Mouse (Mus musculus) stomach, embryonic 15.5 days (tissue): ENCODE measurements around the gene Insl5. TPM values are rescaled to one million over a fixed set of nuclear protein-coding genes. Genes with fewer than 3 reads are reported as not detected.
A peak's percentile ranks its signal among the peaks of the same experiment; 100 is the strongest.

ENCODE experiments used
- ATAC-seq: fragments of 200-750 bp; cut with Nextera tagmentation; 2 replicates; pipeline ENCODE4 v1.8.0; 2017; ENCODE audit warnings: low read depth, moderate number of reproducible peaks, moderate TSS enrichment; ENCODE audit not compliant: insufficient read depth, low FRiP score
- H3K27ac ChIP-seq: fragments of 300-500 bp; sonication (generic); 2 replicates; pipeline ENCODE4 v1.5.1; 2015; ENCODE audit warnings: mild to moderate bottlenecking, inconsistent platforms
- H3K27me3 ChIP-seq: fragments of 300-500 bp; sonication (generic); replicated peaks from 2 replicates; pipeline ENCODE4 v1.6.1; 2015; ENCODE audit warnings: inconsistent platforms
- H3K36me3 ChIP-seq: fragments of 300-500 bp; sonication (generic); 2 replicates; pipeline ENCODE4 v1.6.1; 2015; ENCODE audit warnings: inconsistent platforms
- H3K4me1 ChIP-seq: fragments of 300-500 bp; sonication (generic); 2 replicates; pipeline ENCODE4 v1.6.1; 2015; ENCODE audit warnings: inconsistent platforms
- H3K4me2 ChIP-seq: fragments of 300-500 bp; sonication (generic); 2 replicates; pipeline ENCODE4 v1.6.1; 2015; ENCODE audit warnings: mild to moderate bottlenecking, inconsistent platforms
- H3K4me3 ChIP-seq: fragments of 300-500 bp; sonication (generic); replicated peaks from 2 replicates; pipeline ENCODE4 v1.5.1; 2015; ENCODE audit warnings: inconsistent platforms
- H3K9ac ChIP-seq: fragments of 300-500 bp; sonication (generic); 2 replicates; pipeline ENCODE4 v1.6.1; 2015; ENCODE audit warnings: inconsistent platforms
- H3K9me3 ChIP-seq: fragments of 300-500 bp; sonication (generic); 2 replicates; pipeline ENCODE4 v1.6.1; 2016; ENCODE audit warnings: inconsistent platforms
- WGBS: fragments of 180-500 bp; shearing (Covaris S2); methylation state at CpG from one replicate; pipeline ENCODE4 v1.1.7; 2015; 5-methylcytosine and 5-hydroxymethylcytosine counted together
- polyA plus RNA-seq: library from polyadenylated mRNA; unstranded; fragments of >200 nt; fragmentation: Nextera tagmentation; extraction: Ambion mirVana; gene quantifications from 2 replicates; pipeline ENCODE4 v1.2.1, GENCODE M21; 2015

The Insl5 gene
- polyA plus RNA-seq, 1 experiment from 2014 or later = not detected

GRCm38 (mm10) chr4:102987756-102988155 lies 38.9 kb downstream of the Insl5 start:
- Histone ChIP-seq H3K4me3 (no peak overlapping the region), H3K27ac (no peak overlapping the region), H3K9ac (no peak overlapping the region), H3K4me1 (no peaks in the 10 kb centered on the region), H3K4me2 (no peak overlapping the region), H3K27me3 (no peaks in the 10 kb centered on the region), H3K36me3 (no peaks in the 10 kb centered on the region), H3K9me3 (no peaks in the 10 kb centered on the region)
- no peak for ATAC-seq
- 75% methylated on average over 2 of the region's 2 CpGs for WGBS

GRCm38 (mm10) chr4:102987325-102987724 lies 39.3 kb downstream of the Insl5 start:
- no peaks in the 10 kb centered on the region for H3K4me1 ChIP-seq
- H3K27me3 ChIP-seq = no peaks in the 10 kb centered on the region
- H3K4me3 ChIP-seq = no peak overlapping the region
- no peak overlapping the region for H3K9ac ChIP-seq
- H3K9me3 ChIP-seq = no peaks in the 10 kb centered on the region
- WGBS = 61% methylated on average over 4 of the region's 4 CpGs
- no peak overlapping the region for H3K27ac ChIP-seq
- no peak for ATAC-seq
- H3K4me2 ChIP-seq = no peak overlapping the region
- H3K36me3 ChIP-seq = no peaks in the 10 kb centered on the region

GRCm38 (mm10) chr4:102986917-102987316 lies 39.7 kb downstream of the Insl5 start:
- no peak overlapping the region for H3K4me3 ChIP-seq
- no peaks in the 10 kb centered on the region for H3K27me3 ChIP-seq
- no peak for ATAC-seq
- no peaks in the 10 kb centered on the region for H3K4me1 ChIP-seq
- no peaks in the 10 kb centered on the region for H3K9me3 ChIP-seq
- no peak overlapping the region for H3K4me2 ChIP-seq
- H3K9ac ChIP-seq = no peak overlapping the region
- WGBS = 3% methylated on average over 2 of the region's 2 CpGs
- no peaks in the 10 kb centered on the region for H3K36me3 ChIP-seq
- no peak overlapping the region for H3K27ac ChIP-seq

- 74% methylated on average over 7 of the region's 7 CpGs for WGBS
- Histone ChIP-seq H3K9me3 (no peaks in the 10 kb centered on the region), H3K27me3 (no peaks in the 10 kb centered on the region), H3K27ac (no peak overlapping the region), H3K4me1 (no peaks in the 10 kb centered on the region), H3K4me2 (no peak overlapping the region), H3K9ac (no peak overlapping the region), H3K36me3 (no peaks in the 10 kb centered on the region), H3K4me3 (no peak overlapping the region)
- ATAC-seq = no peak
Measured at GRCm38 (mm10) chr4:102986173-102986572, 40.5 kb downstream of the Insl5 start.

- Histone ChIP-seq H3K9ac (no peak overlapping the region), H3K27me3 (no peaks in the 10 kb centered on the region), H3K4me2 (no peak overlapping the region), H3K4me1 (peaks cover 4% of the 10 kb centered on the region; the same call in 1 of the 2 replicates), H3K36me3 (no peaks in the 10 kb centered on the region), H3K27ac (no peak overlapping the region), H3K9me3 (no peaks in the 10 kb centered on the region), H3K4me3 (no peak overlapping the region)
- no peak for ATAC-seq
- 73% methylated on average over 8 of the region's 8 CpGs for WGBS
Measured at GRCm38 (mm10) chr4:102981709-102982108, 44.9 kb downstream of the Insl5 start.

- H3K27me3 ChIP-seq = no peaks in the 10 kb centered on the region
- no peak overlapping the region for H3K27ac ChIP-seq
- H3K9me3 ChIP-seq = no peaks in the 10 kb centered on the region
- no peak overlapping the region for H3K9ac ChIP-seq
- H3K4me1 ChIP-seq = peaks cover 4% of the 10 kb centered on the region; the same call in 1 of the 2 replicates
- 58% methylated on average over 5 of the region's 5 CpGs for WGBS
- H3K4me2 ChIP-seq = peak overlapping the region; percentile 53; the same call in 1 of the 2 replicates
- H3K36me3 ChIP-seq = no peaks in the 10 kb centered on the region
- no peak overlapping the region for H3K4me3 ChIP-seq
- no peak for ATAC-seq
Measured at GRCm38 (mm10) chr4:102979385-102979784, 47.3 kb downstream of the Insl5 start.

GRCm38 (mm10) chr4:102978440-102978839 lies 48.2 kb downstream of the Insl5 start, which contains the start of gene Tctex1d1:
TSS of gene Tctex1d1 (plus strand) at chr4:102978606.
- no peaks in the 10 kb centered on the region for H3K27me3 ChIP-seq
- no peaks in the 10 kb centered on the region for H3K36me3 ChIP-seq
- no peak within 1 kb of the TSS for H3K27ac ChIP-seq
- H3K4me3 ChIP-seq = peak within 1 kb of the TSS; percentile 23
- H3K4me1 ChIP-seq = peaks cover 4% of the 10 kb centered on the region; the same call in 1 of the 2 replicates
- ATAC-seq = no peak; the same call in 1 of the 2 replicates
- H3K4me2 ChIP-seq = peak within 1 kb of the TSS; percentile 53
- no peaks in the 10 kb centered on the region for H3K9me3 ChIP-seq
- 3% methylated on average over 13 of the region's 13 CpGs for WGBS
- H3K9ac ChIP-seq = no peak within 1 kb of the TSS

- Histone ChIP-seq H3K4me1 (peaks cover 4% of the 10 kb centered on the region; the same call in 1 of the 2 replicates), H3K4me2 (peak overlapping the region; percentile 53), H3K36me3 (no peaks in the 10 kb centered on the region), H3K27me3 (no peaks in the 10 kb centered on the region), H3K4me3 (no peak overlapping the region), H3K27ac (no peak overlapping the region), H3K9me3 (no peaks in the 10 kb centered on the region), H3K9ac (no peak overlapping the region)
- WGBS = 11% methylated on average over 16 of the region's 16 CpGs
- no peak for ATAC-seq
Measured at GRCm38 (mm10) chr4:102977778-102978321, 48.8 kb downstream of the Insl5 start.

GRCm38 (mm10) chr4:102976290-102977275 lies 50.1 kb downstream of the Insl5 start:
- no peak overlapping the region for H3K4me2 ChIP-seq
- no peak overlapping the region for H3K4me3 ChIP-seq
- H3K36me3 ChIP-seq = no peaks in the 10 kb centered on the region
- no peaks in the 10 kb centered on the region for H3K9me3 ChIP-seq
- H3K27ac ChIP-seq = no peak overlapping the region
- 58% methylated on average over 12 of the region's 12 CpGs for WGBS
- no peaks in the 10 kb centered on the region for H3K27me3 ChIP-seq
- peaks cover 4% of the 10 kb centered on the region; the same call in 1 of the 2 replicates for H3K4me1 ChIP-seq
- no peak overlapping the region for H3K9ac ChIP-seq
- no peak for ATAC-seq

GRCm38 (mm10) chr4:102974172-102974571 lies 52.5 kb downstream of the Insl5 start:
- no peak overlapping the region for H3K4me2 ChIP-seq
- H3K27me3 ChIP-seq = no peaks in the 10 kb centered on the region
- no peaks in the 10 kb centered on the region for H3K9me3 ChIP-seq
- 59% methylated on average over 5 of the region's 5 CpGs for WGBS
- no peak overlapping the region for H3K9ac ChIP-seq
- no peak for ATAC-seq
- no peak overlapping the region for H3K4me3 ChIP-seq
- no peak overlapping the region for H3K27ac ChIP-seq
- H3K4me1 ChIP-seq = peaks cover 4% of the 10 kb centered on the region; the same call in 1 of the 2 replicates
- no peaks in the 10 kb centered on the region for H3K36me3 ChIP-seq

GRCm38 (mm10) chr4:102972071-102972470 lies 54.6 kb downstream of the Insl5 start:
- Histone ChIP-seq H3K9me3 (no peaks in the 10 kb centered on the region), H3K4me1 (no peaks in the 10 kb centered on the region), H3K9ac (no peak overlapping the region), H3K27me3 (no peaks in the 10 kb centered on the region), H3K36me3 (no peaks in the 10 kb centered on the region), H3K27ac (no peak overlapping the region), H3K4me2 (no peak overlapping the region), H3K4me3 (no peak overlapping the region)
- no peak for ATAC-seq
- WGBS = 72% methylated on average over 3 of the region's 3 CpGs

GRCm38 (mm10) chr4:102971159-102971558 lies 55.5 kb downstream of the Insl5 start:
- no peaks in the 10 kb centered on the region for H3K4me1 ChIP-seq
- H3K27ac ChIP-seq = no peak overlapping the region
- no peak overlapping the region for H3K4me3 ChIP-seq
- H3K9ac ChIP-seq = no peak overlapping the region
- ATAC-seq = no peak
- H3K36me3 ChIP-seq = no peaks in the 10 kb centered on the region
- no peak overlapping the region for H3K4me2 ChIP-seq
- H3K27me3 ChIP-seq = no peaks in the 10 kb centered on the region
- 76% methylated on average over 5 of the region's 5 CpGs for WGBS
- H3K9me3 ChIP-seq = no peaks in the 10 kb centered on the region
